Mouse (Mus musculus): ENCODE measurements around the gene Isyna1. TPM values are rescaled to one million over a fixed set of nuclear protein-coding genes. Genes with fewer than 3 reads are reported as not detected.
A peak's percentile ranks its signal among the peaks of the same experiment; 100 is the strongest.

Gene Isyna1
- total RNA-seq, 2 experiments from 2014 or later = 11.8 to 13.9 TPM

- no peak for ATAC-seq (ENCODE audit: poor library complexity, severe bottlenecking)
Measured at GRCm38 (mm10) chr8:70617985-70618384, 23.8 kb downstream of the Isyna1 start.

DNA sequence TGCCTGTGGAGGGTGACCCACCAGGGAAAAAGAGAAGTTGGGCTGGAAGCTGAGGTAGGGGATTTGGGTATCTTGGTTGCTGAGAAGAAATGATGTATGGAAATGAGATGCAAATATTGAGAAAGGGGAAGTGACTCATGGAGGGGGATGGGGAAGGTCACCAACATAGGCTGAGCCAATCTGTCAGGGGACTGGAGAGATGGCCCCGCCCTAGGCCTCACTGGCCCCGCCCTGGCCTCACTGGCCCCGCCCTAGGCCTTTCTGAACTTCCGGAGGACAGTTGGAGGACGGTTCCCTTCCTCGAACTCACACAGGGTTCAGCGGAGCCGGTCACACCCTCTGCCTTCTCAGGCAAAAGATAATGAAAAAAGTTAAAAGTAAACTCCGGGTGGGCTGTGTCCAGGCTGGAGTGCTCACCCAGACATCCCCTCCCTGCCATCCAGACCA, 24.7 kb downstream of the Isyna1 start:
- ATAC-seq (ENCODE audit: poor library complexity, severe bottlenecking) = peak; percentile 87

GRCm38 (mm10) chr8:70622220-70622619, 28.0 kb downstream of the Isyna1 start:
- no peak for ATAC-seq (ENCODE audit: poor library complexity, severe bottlenecking)

DNA sequence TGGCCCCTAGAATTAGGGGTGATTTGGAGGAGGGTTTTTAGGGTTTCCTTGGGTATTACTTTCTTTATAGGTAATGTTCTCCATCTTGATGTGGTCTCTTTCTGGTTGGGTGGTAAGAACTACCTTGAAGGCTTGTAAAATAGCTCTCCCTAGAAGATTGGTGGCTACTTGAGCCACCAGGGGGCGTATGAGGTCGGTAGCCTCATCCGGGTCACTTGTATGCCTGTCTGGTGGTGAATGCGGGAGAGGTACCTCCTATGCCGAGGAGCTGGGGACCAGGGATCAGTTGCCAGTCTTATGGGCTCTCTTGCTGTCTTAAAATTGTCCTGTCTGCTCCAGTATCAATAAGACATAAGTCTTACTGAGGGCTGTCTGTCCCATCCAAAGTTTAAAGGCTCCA, 30.9 kb downstream of the Isyna1 start:
- peak; percentile 46 for ATAC-seq (ENCODE audit: poor library complexity, severe bottlenecking)

GRCm38 (mm10) chr8:70627041-70627440, 32.9 kb downstream of the Isyna1 start:
- ATAC-seq (ENCODE audit: poor library complexity, severe bottlenecking) = no peak

- ATAC-seq (ENCODE audit: poor library complexity, severe bottlenecking) = no peak
Measured at GRCm38 (mm10) chr8:70628986-70629490, 34.9 kb downstream of the Isyna1 start.

DNA sequence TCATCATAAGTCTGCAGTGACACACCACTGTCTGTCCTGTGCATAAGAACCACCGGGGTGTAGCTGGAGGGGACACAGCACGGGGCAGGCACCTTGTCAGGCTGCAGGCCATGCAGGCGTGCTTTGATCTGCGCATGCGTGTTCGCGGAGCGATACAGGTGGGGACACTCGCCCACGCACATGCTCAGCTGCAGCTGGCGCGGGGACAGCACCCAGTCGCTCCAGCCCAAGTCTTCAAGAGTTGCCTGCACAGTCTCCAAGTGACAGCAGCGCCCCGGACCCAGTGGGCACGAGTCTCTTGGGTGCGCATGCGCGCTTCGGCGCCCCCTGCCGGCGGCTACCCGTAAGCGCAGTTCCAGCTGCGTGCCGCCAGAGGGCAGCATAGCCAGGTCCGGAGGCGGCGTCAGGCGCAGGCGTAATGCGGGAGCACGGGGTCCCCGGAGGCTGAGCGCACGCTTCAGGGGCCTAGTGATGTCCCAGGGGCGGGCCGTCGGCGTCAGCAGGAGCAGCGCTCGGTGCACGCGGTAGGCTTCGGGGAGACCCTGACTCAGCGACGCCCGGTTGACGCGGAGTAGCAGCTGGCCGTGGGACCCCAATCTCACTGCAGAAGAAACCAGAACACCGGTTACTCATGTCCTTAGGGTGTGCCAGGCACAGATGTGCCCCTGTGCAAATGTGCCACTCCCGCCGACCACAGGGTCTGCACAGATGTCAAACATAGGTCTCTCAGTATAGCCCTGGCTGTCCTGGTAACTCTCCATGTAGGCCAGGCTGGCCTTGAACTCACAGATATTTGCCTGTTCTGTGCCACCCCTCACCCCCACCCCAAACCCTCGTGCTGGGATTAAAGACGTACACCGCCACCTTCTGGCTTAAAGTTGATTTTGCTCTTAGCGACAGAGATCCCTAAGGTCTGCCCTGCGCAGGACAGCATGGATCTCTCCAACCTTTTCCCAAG, 35.7 kb downstream of the Isyna1 start:
- peak; percentile 84 for ATAC-seq (ENCODE audit: poor library complexity, severe bottlenecking)

GRCm38 (mm10) chr8:70630532-70631381, 36.6 kb downstream of the Isyna1 start:
- peak; percentile 17; the same call in 1 of the 2 replicates for ATAC-seq (ENCODE audit: poor library complexity, severe bottlenecking)

DNA sequence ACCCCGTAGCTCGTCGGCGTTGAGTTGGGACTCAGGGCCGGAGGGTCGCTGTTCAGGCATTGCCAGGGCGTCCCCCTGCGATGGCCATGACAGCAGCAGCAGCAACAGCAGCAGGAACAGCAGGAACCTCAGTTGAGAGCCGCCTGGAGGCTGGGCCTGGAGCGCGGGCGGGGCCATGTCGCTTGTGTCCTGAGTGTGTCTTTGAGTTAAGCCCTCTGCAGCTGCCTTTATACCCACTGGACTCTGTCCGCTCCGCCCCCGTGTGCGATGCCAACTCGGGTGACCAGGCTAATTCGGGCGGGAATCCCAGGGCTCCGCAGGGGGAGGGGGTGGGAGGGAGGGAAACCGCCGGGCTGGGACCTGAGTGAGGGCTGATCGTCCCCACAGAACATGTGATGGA, 37.3 kb downstream of the Isyna1 start:
- no peak for ATAC-seq (ENCODE audit: poor library complexity, severe bottlenecking)

DNA sequence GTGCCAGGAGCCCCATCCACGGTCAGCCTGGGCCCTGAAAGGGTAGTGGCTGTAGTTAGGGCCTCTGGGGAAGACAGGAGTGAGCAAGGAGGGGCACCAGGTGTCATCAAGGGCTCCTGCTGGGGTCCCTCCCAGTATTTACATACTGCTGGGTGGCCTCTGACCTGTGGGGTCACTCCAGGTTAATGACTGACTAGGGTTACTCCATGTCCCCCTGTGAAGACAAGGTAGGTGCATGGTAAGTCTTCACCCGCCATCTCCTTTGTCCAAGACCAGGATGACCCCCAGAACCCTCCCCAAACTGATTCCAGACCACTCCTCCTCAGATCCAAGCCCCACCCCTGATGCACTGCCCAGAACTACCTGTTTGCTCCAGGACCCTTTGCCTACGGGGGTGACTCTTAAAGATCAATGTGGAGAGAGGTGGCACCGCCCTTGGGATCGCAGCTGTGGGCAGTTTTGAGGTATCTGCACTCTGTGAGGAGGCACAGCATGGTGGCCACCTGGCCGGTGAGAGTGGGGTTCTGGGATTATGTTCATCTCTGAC, 38.2 kb downstream of the Isyna1 start, which contains the start of gene Gdf15:
Gdf15 (minus strand) TSS at position 111 of the 547 bp plus-strand sequence.
- ATAC-seq (ENCODE audit: poor library complexity, severe bottlenecking) = no peak

GRCm38 (mm10) chr8:70634066-70634465, 39.9 kb downstream of the Isyna1 start:
- 0 out of 2 replicates have a peak, but pooled peaks have one; percentile 14 for ATAC-seq (ENCODE audit: poor library complexity, severe bottlenecking)

- ATAC-seq (ENCODE audit: poor library complexity, severe bottlenecking) = peak; percentile 78
Measured at GRCm38 (mm10) chr8:70635527-70635926, 41.4 kb downstream of the Isyna1 start.

GRCm38 (mm10) chr8:70636838-70637237, 42.7 kb downstream of the Isyna1 start:
- no peak for ATAC-seq (ENCODE audit: poor library complexity, severe bottlenecking)

DNA sequence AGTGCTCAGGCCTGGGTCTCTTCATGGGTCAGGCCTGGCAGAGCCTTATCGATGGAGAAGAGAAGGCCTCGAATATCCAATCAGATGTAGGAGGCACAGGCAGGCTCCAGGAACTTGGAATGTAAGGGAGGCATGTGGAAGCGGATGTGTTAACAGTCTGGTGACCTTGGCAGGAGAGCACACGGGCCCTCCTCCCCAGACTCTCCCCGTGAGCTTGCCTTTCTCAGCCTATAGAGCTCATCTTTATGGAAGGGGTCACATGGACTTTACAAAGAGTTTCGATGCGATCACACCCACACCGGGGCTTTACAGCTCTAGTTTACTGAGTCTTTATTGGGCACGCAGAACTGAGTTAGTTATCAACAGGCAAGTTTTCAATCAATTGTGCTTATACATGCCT, 44.6 kb downstream of the Isyna1 start:
- no peak for ATAC-seq (ENCODE audit: poor library complexity, severe bottlenecking)

GRCm38 (mm10) chr8:70643019-70643418, 48.8 kb downstream of the Isyna1 start:
- no peak for ATAC-seq (ENCODE audit: poor library complexity, severe bottlenecking)

GRCm38 (mm10) chr8:70644065-70644464, 49.9 kb downstream of the Isyna1 start:
- ATAC-seq (ENCODE audit: poor library complexity, severe bottlenecking) = no peak

DNA sequence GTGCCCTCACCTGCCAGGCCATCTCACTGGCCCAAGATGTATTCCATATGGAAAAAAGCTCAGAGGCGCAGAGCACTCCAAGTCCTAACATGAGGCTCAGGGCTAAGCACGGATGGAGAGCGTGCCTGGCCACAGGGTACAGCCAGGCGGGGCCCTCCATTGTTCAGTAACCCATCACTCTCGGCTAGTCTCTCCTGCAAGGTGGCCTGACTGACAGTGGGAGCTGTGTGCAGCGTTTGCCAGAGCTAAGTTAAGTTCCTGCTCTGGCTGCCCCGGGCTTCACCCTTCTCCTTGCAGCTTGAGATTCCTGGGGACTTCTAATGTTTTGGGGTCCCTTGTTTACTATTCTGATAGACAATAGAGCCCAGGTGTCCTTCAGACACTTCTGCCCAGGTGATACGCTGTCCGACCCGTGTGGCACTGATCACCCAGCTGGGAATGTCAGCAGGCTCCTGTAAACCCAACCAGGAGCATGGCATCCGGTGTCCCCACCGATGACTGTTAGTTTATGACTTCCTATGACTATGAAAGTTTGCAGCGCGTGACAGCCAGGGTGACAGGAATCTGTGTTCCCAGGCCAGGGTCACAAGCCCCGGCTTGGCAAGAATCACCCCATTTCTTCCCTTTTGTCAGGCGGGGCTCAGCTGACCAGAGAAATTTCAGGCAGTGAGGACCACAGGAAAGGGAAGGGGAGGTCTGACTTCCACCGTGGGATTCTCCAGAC, 51.5 kb downstream of the Isyna1 start:
- ATAC-seq (ENCODE audit: poor library complexity, severe bottlenecking) = no peak

DNA sequence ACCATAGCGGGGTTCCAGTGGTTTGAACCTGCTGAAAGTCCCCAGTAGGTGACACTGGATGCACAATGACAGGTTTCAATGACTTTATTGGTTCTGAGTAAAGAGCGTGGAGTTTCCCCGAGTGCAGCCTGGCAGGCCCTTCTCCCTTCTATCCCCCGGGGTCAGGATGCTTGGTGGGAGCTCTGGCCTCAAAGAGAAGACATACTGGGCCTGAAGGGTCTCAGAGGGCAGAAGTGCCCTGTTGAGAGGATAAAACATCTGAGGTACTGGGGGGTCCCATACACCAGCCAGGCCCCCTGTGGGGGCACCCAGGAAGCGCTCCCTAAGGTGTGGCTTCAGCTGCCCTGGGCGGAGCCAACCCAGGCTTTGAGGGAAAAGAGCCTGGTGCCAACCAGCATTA, 52.2 kb downstream of the Isyna1 start:
- ATAC-seq (ENCODE audit: poor library complexity, severe bottlenecking) = no peak

DNA sequence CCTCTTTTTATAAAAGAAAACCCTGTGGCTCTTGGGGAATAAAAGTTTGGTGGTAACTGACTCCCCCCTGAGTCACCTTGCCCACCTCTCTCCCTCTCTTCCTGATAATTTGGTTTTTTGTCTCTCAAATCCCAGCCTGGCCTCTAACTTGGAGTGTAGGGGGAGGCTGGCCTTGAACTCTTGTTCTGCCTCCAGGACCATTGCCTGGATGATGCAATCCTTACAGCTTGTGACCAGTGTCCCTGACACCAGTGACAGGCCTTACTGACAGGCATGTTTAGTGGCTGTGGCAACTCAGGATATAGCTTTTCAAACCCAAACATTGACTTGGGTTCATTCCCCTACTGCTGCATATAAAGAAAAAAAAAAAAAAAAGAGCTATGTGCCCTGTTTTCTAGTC, 52.6 kb downstream of the Isyna1 start:
- no peak for ATAC-seq (ENCODE audit: poor library complexity, severe bottlenecking)
